Mouse (Mus musculus) erythroblast, embryonic 14.5 days (primary cell): Measurements from ENCODE around the gene Msi2.

Experiments used
- GATA1 ChIP-seq: IDR thresholded peaks from 2 replicates; pipeline ENCODE4 v1.6.1; 2012; ENCODE audit warnings: low read length, inconsistent platforms, mixed read lengths
- TAL1 ChIP-seq: IDR thresholded peaks from 3 replicates; pipeline ENCODE4 v1.6.1; 2012; ENCODE audit warnings: low read length, inconsistent platforms, mixed read lengths

DNA sequence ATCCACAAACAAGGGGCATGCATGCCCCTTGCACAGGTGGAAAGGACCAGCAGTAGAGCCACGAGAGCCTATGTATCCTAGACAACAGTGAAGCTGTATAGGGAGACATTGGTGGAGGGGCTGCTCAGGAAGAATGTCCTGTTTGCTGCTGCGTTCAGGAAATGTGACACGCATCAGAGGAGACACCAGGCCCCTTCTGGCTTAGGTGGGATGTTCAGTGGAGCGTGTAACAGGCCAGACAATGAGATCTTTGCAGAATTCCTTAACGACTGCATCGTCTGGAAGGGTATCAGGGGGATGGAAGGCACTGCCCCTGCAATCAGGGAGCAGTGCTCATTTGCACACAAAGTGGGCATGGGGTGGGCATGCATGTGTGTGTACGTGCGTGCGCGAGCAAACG lies 271.0 kb downstream of the Msi2 start:
- TF ChIP-seq GATA1 (no peak), TAL1 (no peak)
